Mouse (Mus musculus) MEL (cell line): ENCODE data around the gene Dlat.

Experiments used
- CTCF ChIP-seq, 3 experiments: IDR thresholded peaks in 2 of 3; conservative IDR thresholded peaks in 1 of 3; 2 replicates each; pipeline ENCODE4 v1.5.1; 2011 to 2012; ENCODE audit warnings: low read length in 3 of 3, low read depth in 2 of 3, mild to moderate bottlenecking in 2 of 3, improper control_type of control experiment in 1 of 3, inconsistent platforms in 1 of 3, mixed read lengths in 1 of 3, moderate library complexity in 1 of 3; ENCODE audit not compliant: control insufficient read depth in 1 of 3, insufficient read depth in 1 of 3, poor library complexity in 1 of 3, severe bottlenecking in 1 of 3
- ZKSCAN1 ChIP-seq: IDR thresholded peaks from 2 replicates; pipeline ENCODE4 v1.6.1; 2012; ENCODE audit warnings: low read depth, mild to moderate bottlenecking, inconsistent platforms, low read length, improper control_type of control experiment, moderate library complexity

DNA sequence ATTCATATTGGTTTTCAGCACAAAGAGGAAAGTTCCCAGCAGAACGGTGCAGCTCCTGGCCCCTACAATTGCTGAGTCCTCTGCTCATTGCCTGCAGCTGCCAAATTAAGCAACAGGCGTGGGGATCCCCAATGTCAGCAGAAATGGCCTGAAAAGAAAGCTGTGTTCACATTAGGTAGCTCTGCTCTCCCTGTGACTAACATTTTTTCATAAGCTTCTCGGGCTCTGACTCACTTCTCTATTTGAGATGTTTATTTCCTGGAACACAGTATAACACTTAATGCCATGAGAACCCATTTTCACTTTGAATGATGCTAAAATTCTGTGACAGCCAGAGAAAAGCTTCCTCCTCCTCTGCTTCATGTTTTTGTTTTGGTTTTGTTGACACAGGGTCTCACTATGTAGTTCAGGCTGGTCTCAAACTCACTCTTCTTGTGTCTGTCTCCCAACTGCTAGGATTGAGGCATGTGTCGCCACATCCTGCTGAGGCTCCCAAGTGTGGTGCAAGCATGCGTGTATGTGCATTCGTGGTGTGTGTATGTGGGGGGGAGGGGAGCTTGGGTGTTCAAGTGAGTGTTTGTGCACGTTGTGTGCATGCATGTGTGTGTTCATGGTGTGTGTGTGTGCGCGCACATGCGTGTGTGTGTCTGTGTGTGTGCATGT lies 68.6 kb downstream of the Dlat start:
- TF ChIP-seq CTCF (IDR thresholded peaks at IDR 0.05 in 2 of 3, conservative IDR thresholded peaks at IDR 0.05 in 1 of 3; ENCODE audit: control insufficient read depth in 1 of 3, insufficient read depth in 1 of 3, low read depth in 2 of 3, low read length in 3 of 3, poor library complexity in 1 of 3, severe bottlenecking in 1 of 3) (no peak), ZKSCAN1 (no peak)
